Mouse (Mus musculus) stomach, embryonic 16.5 days (tissue): ENCODE measurements around the gene Lnpep. TPM values are rescaled to one million over a fixed set of nuclear protein-coding genes. Genes with fewer than 3 reads are reported as not detected.

ENCODE experiments used
- ATAC-seq: fragments of 200-750 bp; cut with Nextera tagmentation; 2 replicates; pipeline ENCODE4 v1.8.0; 2017; ENCODE audit warnings: moderate number of reproducible peaks, moderate TSS enrichment; ENCODE audit not compliant: insufficient read depth, low FRiP score
- H3K27ac ChIP-seq: fragments of 300-500 bp; sonication (generic); 2 replicates; pipeline ENCODE4 v1.5.1; 2014; ENCODE audit warnings: low read length
- H3K27me3 ChIP-seq: fragments of 300-500 bp; sonication (generic); 2 replicates; pipeline ENCODE4 v1.6.1; 2014; ENCODE audit warnings: low read length, control low read depth, mixed read lengths; ENCODE audit not compliant: control insufficient read depth, insufficient read depth
- H3K36me3 ChIP-seq: fragments of 300-500 bp; sonication (generic); 2 replicates; pipeline ENCODE4 v1.6.1; 2014; ENCODE audit warnings: low read length; ENCODE audit not compliant: control insufficient read depth, insufficient read depth
- H3K4me1 ChIP-seq: fragments of 300-500 bp; sonication (generic); 2 replicates; pipeline ENCODE4 v1.6.1; 2014; ENCODE audit warnings: low read length, control low read depth, mixed read lengths; ENCODE audit not compliant: control insufficient read depth, insufficient read depth
- H3K4me2 ChIP-seq: fragments of 300-500 bp; sonication (generic); 2 replicates; pipeline ENCODE4 v1.6.1; 2014; ENCODE audit warnings: low read depth, low read length, mixed read lengths
- H3K4me3 ChIP-seq: fragments of 300-500 bp; sonication (generic); replicated peaks from 2 replicates; pipeline ENCODE4 v1.5.1; 2014; ENCODE audit warnings: mild to moderate bottlenecking, low read length
- H3K9ac ChIP-seq: fragments of 300-500 bp; sonication (generic); 2 replicates; pipeline ENCODE4 v1.6.1; 2014; ENCODE audit warnings: low read length
- H3K9me3 ChIP-seq: fragments of 300-500 bp; sonication (generic); replicated peaks from 2 replicates; pipeline ENCODE4 v1.6.1; 2016; ENCODE audit warnings: low read length, control low read depth; ENCODE audit not compliant: control insufficient read depth
- WGBS: fragments of 180-500 bp; shearing (Covaris S2); extraction: QIAGEN DNeasy Blood & Tissue Kit; methylation state at CpG from one replicate; pipeline ENCODE4 v1.1.7; 2014; 5-methylcytosine and 5-hydroxymethylcytosine counted together
- polyA plus RNA-seq: library from polyadenylated mRNA; unstranded; fragments of >200 nt; fragmentation: Nextera tagmentation; extraction: Ambion mirVana; gene quantifications from 2 replicates; pipeline ENCODE4 v1.2.1, GENCODE M21; 2015

Lnpep gene
- polyA plus RNA-seq: 9.3 and 10.1 TPM in 2 replicates

DNA sequence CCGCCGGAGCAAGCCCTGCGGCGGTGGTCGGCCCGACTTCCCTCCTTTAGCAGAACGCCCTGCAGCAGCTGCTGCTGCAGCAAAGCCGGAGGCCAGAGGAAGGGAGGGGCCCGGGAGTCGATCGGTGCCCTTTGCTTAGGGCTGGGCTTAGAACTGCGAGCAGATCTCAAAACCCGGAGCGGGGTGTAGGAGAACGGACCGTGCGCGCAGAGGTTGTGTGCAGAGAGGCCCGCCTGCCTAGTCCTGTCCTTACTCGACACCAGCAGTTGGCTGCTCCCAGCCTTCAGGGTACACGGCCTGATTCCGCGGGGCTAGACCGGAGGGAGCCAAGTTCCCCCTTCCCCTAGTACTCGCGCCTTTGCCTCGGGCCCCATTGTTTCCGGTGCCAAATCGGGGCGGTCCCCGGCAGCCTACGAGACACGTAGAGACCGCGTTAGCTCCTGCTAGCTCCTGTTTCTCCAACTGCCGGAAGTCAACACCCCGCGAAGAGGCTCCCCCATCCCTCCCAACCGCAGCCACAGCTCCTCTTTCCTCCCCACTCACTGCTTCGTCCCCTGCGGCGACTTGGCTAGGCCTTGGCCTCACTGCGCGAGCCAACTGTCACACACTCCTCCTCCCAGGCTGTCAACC lies at the start of gene Lnpep:
TSS of gene Lnpep (minus strand) at position 94 of the 630 bp plus-strand sequence.
- Histone ChIP-seq H3K27me3 (no peaks in the 10 kb centered on the region), H3K4me1 (peaks cover 11% of the 10 kb centered on the region), H3K36me3 (no peaks in the 10 kb centered on the region), H3K27ac (peak within 1 kb of the TSS; percentile 99), H3K4me3 (peak within 1 kb of the TSS; percentile 97), H3K9me3 (no peaks in the 10 kb centered on the region), H3K9ac (peak within 1 kb of the TSS; percentile 86), H3K4me2 (peak within 1 kb of the TSS; percentile 75)
- WGBS: under 1% methylated on average over 44 of the region's 44 CpGs
- peak; percentile 93 for ATAC-seq

DNA sequence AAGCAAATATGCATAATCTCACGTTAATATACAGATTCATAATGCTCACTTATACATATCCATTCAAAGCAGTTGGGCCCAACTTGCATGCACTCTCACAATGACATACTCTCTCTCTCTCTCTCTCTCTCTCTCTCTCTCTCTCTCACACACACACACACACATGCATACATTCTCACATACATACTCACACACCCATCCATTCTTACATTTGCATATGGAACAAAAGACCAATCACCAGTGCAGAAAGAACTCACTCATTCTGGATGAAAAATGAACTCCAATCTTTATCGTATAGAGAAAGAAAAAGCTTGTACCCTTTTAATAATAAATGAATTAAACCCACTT lies 31.0 kb upstream of the Lnpep start:
- Histone ChIP-seq H3K27me3 (no peaks in the 10 kb centered on the region), H3K4me3 (no peak overlapping the region), H3K4me1 (no peaks in the 10 kb centered on the region), H3K36me3 (no peaks in the 10 kb centered on the region), H3K4me2 (no peak overlapping the region), H3K27ac (no peak overlapping the region), H3K9me3 (no peaks in the 10 kb centered on the region), H3K9ac (no peak overlapping the region)
- 23% methylated on average over 2 of the region's 2 CpGs for WGBS
- ATAC-seq: no peak

DNA sequence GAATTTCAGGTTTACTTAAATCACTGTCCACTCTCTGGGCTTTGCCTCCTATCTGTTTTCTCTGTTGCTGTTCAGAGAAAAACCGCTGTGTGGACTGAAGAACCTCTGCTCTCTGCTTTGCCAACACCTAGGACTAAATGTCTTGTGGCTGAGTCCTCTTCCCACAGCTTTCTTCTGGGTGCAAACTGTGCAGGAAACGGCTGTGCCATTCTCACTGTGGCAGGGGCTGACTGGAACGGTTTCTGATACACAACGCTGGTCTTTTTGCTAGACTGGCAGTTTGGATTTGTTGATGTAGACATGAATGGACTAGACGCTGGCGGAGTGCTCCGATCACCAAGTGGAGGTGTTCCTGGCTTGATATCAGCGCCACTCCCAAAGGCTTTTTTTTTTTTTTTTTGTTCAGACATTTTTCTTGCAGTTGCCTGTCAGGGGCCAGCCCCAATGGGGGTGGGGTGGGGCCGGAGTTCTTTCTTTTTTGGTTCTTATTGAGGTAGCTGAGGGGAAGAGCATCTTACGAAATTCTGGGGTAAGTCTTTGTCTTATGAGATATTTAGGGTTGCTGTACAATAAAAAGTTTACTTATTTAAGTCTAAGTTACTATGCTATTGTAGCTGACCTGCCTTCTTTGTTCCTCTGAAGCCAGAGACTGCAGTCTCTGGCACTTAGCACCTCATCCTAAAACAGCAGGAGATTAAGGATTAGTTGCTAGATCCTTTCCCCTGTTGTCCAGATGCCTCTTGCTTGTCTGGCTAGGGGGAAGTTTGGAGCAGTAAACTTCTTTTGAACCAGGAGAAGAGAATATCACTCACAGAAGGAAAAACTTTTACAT lies 30.4 kb upstream of the Lnpep start:
- 19% methylated on average over 10 of the region's 10 CpGs for WGBS
- no peak for ATAC-seq
- Histone ChIP-seq H3K4me1 (no peaks in the 10 kb centered on the region), H3K9ac (no peak overlapping the region), H3K27ac (no peak overlapping the region), H3K4me3 (no peak overlapping the region), H3K27me3 (no peaks in the 10 kb centered on the region), H3K4me2 (no peak overlapping the region; the same call in 1 of the 2 replicates), H3K9me3 (no peaks in the 10 kb centered on the region), H3K36me3 (no peaks in the 10 kb centered on the region)

DNA sequence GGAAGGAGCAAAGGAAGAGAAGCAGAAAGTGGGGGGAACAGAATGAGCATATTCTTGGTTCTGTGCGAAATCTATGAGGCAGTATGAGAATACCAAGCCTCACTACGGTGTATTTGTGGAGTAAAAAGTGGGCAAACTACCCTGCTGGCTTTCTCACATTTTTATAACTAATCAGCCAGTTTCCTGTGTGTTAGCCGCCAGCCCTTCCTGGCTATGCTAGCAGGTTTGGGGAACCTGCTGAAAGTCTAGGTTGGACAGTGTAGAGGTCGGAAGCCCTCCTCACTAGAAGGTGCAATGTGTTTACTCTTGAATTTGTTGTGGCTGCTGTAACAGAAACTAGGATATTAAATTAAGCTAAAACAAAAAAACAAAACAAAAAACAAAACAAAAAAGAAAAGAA lies 27.7 kb upstream of the Lnpep start:
- no peaks in the 10 kb centered on the region for H3K27me3 ChIP-seq
- H3K9me3 ChIP-seq: no peaks in the 10 kb centered on the region
- no peak overlapping the region for H3K9ac ChIP-seq
- ATAC-seq: no peak
- no peak overlapping the region for H3K4me2 ChIP-seq
- no peaks in the 10 kb centered on the region for H3K4me1 ChIP-seq
- WGBS: 75% methylated on average over 4 of the region's 4 CpGs
- H3K4me3 ChIP-seq: no peak overlapping the region
- no peaks in the 10 kb centered on the region for H3K36me3 ChIP-seq
- no peak overlapping the region for H3K27ac ChIP-seq

DNA sequence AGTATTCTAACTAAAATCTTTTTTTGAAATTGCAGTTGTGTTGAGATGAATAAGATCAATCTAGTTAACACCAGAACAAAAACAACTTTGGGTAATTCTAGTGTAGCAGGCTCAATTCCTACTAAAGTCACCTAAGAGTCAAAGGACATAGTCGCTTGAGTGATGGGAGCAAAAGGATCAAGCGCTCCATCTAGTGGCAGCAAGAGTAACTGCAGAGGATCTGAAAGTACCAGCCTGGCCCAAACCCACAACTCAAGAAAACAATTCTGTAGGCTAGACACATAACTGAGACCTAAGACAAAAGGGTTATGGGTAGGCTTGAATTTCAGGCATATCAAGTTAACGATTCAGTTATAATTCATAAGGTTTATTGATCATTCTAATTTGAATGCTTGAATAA lies 20.9 kb upstream of the Lnpep start:
- ATAC-seq: no peak
- Histone ChIP-seq H3K4me3 (no peak overlapping the region), H3K27ac (no peak overlapping the region), H3K27me3 (no peaks in the 10 kb centered on the region), H3K9ac (no peak overlapping the region), H3K4me2 (no peak overlapping the region), H3K36me3 (no peaks in the 10 kb centered on the region), H3K4me1 (no peaks in the 10 kb centered on the region), H3K9me3 (no peaks in the 10 kb centered on the region)
- WGBS: under 1% methylated on average over 3 of the region's 3 CpGs

DNA sequence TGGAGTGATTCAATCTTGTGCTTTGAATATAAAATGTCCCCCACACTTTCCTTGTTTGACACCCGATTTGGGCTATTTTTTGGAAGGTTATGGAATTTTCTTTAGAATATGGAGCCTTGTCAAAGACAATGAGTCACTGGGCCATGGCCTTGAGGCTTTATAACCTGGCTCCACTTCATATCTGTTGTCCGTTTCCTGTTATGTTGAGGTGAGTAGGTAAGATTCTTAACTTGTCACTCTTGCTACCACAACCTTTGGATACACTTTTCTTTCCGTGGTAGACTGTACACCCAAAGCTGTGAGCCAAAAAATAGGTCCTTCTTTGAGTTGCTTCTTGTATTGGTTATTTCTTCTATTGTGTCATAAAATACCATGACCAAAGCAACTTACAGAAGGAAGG lies 12.5 kb upstream of the Lnpep start:
- H3K4me3 ChIP-seq: no peak overlapping the region
- no peaks in the 10 kb centered on the region for H3K4me1 ChIP-seq
- H3K9ac ChIP-seq: no peak overlapping the region
- H3K9me3 ChIP-seq: no peaks in the 10 kb centered on the region
- 79% methylated on average over 3 of the region's 3 CpGs for WGBS
- H3K27me3 ChIP-seq: no peaks in the 10 kb centered on the region
- ATAC-seq: no peak
- no peaks in the 10 kb centered on the region for H3K36me3 ChIP-seq
- no peak overlapping the region for H3K27ac ChIP-seq
- H3K4me2 ChIP-seq: no peak overlapping the region

DNA sequence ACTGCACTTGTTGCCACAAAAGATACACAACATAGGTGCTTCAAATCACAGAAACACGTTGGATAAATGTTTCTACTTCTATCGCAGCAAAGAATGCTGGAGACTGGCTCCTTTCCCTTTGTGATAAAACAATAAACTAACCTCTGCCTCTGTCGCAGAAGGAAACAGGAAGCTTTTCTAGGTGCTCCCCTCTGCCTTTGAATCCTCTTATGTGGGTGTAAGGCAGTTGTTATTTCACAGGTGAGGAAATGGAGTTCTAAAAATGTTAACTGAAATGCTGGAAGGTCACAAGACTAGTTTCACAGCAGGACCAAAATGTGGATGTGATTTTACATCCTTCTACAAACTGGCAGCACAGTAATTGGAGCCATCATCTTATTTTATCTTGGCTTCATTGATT lies 11.3 kb upstream of the Lnpep start:
- Histone ChIP-seq H3K27me3 (no peaks in the 10 kb centered on the region), H3K9ac (no peak overlapping the region), H3K27ac (no peak overlapping the region), H3K36me3 (no peaks in the 10 kb centered on the region), H3K4me3 (no peak overlapping the region), H3K4me1 (no peaks in the 10 kb centered on the region), H3K9me3 (no peaks in the 10 kb centered on the region), H3K4me2 (no peak overlapping the region)
- ATAC-seq: no peak
- 26% methylated on average over 3 of the region's 3 CpGs for WGBS

DNA sequence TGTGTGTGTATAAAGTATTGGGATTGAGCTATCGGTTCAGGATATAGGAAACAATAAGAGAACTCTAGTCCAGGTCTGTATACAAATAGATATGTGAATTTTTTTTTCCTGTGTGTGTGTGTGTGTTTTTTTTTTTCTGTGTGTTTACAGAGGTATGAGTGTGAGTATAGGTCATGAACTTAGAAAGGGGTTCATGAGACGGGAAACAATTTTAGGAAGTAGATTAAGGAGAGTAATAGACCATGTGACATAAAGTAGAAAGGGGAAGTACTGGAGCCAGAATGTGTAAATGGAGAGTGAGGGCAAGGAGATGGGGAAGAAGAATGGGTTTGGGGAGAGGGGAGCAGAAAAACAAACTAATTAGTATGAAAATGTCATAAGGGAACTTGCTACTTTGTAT lies 9.2 kb upstream of the Lnpep start:
- WGBS: 81% methylated on average over 2 of the region's 2 CpGs
- ATAC-seq: no peak
- H3K4me2 ChIP-seq: no peak overlapping the region
- H3K36me3 ChIP-seq: no peaks in the 10 kb centered on the region
- H3K4me3 ChIP-seq: no peak overlapping the region
- no peaks in the 10 kb centered on the region for H3K27me3 ChIP-seq
- H3K4me1 ChIP-seq: no peaks in the 10 kb centered on the region
- H3K27ac ChIP-seq: no peak overlapping the region
- no peaks in the 10 kb centered on the region for H3K9me3 ChIP-seq
- H3K9ac ChIP-seq: no peak overlapping the region

DNA sequence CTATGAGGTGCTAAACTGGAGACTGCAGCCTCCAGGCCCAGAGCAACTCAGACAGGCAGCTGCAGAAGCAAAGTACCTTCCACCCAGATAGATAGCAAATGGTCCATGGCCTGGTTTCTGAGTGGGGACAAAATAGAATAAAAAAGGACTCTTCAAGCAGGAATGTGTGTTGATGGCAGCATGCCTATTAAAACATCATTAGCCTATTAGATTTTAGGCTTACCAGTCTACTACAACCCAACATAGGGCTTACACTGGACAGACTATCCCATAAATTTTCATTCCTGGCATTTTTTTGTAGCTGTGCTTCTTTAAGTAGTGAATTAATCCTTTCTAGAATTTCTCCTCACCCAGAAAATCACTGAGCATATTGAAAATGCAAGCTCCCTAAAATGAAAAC lies 7.1 kb upstream of the Lnpep start:
- no peak overlapping the region for H3K27ac ChIP-seq
- no peaks in the 10 kb centered on the region for H3K4me1 ChIP-seq
- H3K9ac ChIP-seq: no peak overlapping the region
- H3K9me3 ChIP-seq: no peaks in the 10 kb centered on the region
- no peak overlapping the region for H3K4me3 ChIP-seq
- H3K36me3 ChIP-seq: no peaks in the 10 kb centered on the region
- no peak for ATAC-seq
- no peak overlapping the region for H3K4me2 ChIP-seq
- H3K27me3 ChIP-seq: no peaks in the 10 kb centered on the region
